Mouse (Mus musculus) heart, postnatal 0 days (tissue): Measurements from ENCODE around the gene Gm47841.

Source experiments
- CTCF ChIP-seq: IDR thresholded peaks from 2 replicates; pipeline ENCODE4 v1.5.1; 2016; ENCODE audit warnings: antibody characterized with exemption, control low read depth, low read depth
- EP300 ChIP-seq: IDR thresholded peaks from 2 replicates; pipeline ENCODE4 v1.6.1; 2016; ENCODE audit warnings: antibody characterized with exemption, low read depth

DNA sequence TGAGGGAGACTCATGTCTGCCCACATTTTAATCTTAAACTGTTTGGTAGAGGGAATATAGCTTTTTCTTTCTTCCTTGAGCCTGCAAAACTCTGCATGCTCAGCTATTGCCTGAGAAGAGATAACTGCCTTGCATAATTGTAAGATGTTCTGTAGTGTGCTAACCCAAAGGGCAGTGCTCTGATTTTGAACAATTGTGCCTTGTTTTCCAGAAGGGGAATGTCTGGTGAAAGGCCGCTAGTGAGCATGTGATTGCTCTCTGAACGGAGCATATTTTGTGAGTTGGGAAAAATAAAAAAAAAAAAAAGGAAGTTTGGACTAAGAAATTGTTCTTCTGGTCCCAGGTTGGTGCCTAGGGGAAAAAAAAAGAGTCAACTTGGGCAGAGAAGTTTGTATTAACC, 18.2 kb downstream of the Gm47841 start:
- TF ChIP-seq CTCF, result no peak
- TF ChIP-seq EP300, result no peak
